Comparison of ENCODE assay signal across 14 mouse cellular contexts in the genomic region with DNA sequence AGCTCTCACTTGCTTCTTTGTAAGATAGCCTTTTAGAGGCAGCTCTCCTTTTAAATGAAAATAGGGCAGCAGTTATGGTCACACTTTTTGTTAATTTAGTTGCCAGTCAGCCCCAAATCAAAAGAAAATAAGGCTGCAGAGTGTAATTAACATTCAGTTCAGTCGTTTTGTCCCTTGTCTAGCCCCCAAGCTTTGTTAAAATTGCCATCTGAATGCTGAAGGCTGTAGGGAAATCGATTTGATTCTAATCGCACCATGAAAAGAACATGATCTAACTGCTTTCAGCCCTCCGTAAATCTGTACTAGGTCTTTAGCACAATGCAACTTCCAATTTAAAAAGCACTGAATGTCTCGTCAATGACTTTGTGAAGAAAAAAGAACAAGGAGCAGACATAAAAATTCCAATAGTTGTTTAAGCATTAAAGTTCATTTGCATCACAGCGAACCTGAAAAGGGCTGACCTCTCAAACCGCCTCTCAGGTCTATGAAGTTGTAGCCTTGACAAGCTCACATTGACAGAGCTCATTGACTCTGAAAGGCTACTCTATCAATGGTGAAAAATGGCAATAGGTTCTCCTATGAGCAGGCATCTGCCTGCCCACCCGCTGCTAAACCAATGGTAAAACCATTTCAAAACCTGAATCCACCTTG. TPM values are rescaled to one million over a fixed set of nuclear protein-coding genes. Genes with fewer than 3 reads are reported as not detected.
DNase-seq lines count a peak whose midpoint lies in the region; ATAC-seq and TF ChIP-seq lines count a peak whose summit lies in the region.
"Had no signal": no experiment of that assay in that cellular context is flagged by ENCODE, and none has a peak within 500 bp of the region (broad histone marks: within the 10 kb centered on the region; RNA-seq: fewer than 3 reads in every experiment).

No protein-coding gene starts in this region.

- no peak for TF ChIP-seq CTCF in layer of hippocampus, adult 2 months (conservative IDR thresholded peaks at IDR 0.05)

- DNase-seq in layer of hippocampus, adult 2 months (ENCODE audit: low spot score in 2 of 2), result peak in 1 of 2 experiments; percentile 10
- DNase-seq in layer of hippocampus, postnatal 36 days, result no peak
- no peak for DNase-seq in urinary bladder, adult 2 months (ENCODE audit: low spot score)
- DNase-seq in thymus, postnatal 10 days (ENCODE audit: low spot score in 2 of 2), result no peak
- DNase-seq: cerebellum, adult 8-10 months; heart, adult 18-20 months; kidney, adult 18-20 months had no signal

- peaks cover 20% of the 10 kb centered on the region for H3K27me3 ChIP-seq in forebrain, embryonic 13.5 days
- no peaks in the 10 kb centered on the region for H3K27me3 ChIP-seq in hindbrain, embryonic 16.5 days (replicated peaks; ENCODE audit: control insufficient read depth, insufficient read depth, low read length)
- peaks cover 16% of the 10 kb centered on the region for H3K27me3 ChIP-seq in neural tube, embryonic 13.5 days
- H3K27me3 ChIP-seq: embryonic facial prominence, embryonic 15.5 days had no signal

- peaks cover 33% of the 10 kb centered on the region for H3K4me1 ChIP-seq in forebrain, embryonic 13.5 days
- H3K4me1 ChIP-seq in hindbrain, embryonic 16.5 days (ENCODE audit: control insufficient read depth, insufficient read depth, low read depth, low read length), result peaks cover 3% of the 10 kb centered on the region; the same call in 1 of the 2 replicates
- peaks cover 24% of the 10 kb centered on the region for H3K4me1 ChIP-seq in neural tube, embryonic 13.5 days (replicated peaks)
- H3K4me1 ChIP-seq: embryonic facial prominence, embryonic 15.5 days had no signal

- H3K4me2 ChIP-seq in forebrain, embryonic 13.5 days, result peak overlapping the region; percentile 34
- 0 out of 2 replicates have a peak overlapping the region, but pooled peaks have one; percentile 19 for H3K4me2 ChIP-seq in hindbrain, embryonic 16.5 days (ENCODE audit: low read length)
- H3K4me2 ChIP-seq in neural tube, embryonic 13.5 days, result peak overlapping the region; percentile 20
- H3K4me2 ChIP-seq: embryonic facial prominence, embryonic 15.5 days had no signal

- H3K4me3 ChIP-seq in layer of hippocampus, adult 2 months, result no peak overlapping the region; the same call in 1 of the 2 replicates
- no peak overlapping the region for H3K4me3 ChIP-seq in forebrain, embryonic 13.5 days
- no peak overlapping the region for H3K4me3 ChIP-seq in hindbrain, embryonic 16.5 days (ENCODE audit: low read length)
- H3K4me3 ChIP-seq in neural tube, embryonic 13.5 days, result no peak overlapping the region
- H3K4me3 ChIP-seq: embryonic facial prominence, embryonic 15.5 days had no signal

- H3K9me3 ChIP-seq in forebrain, embryonic 13.5 days (replicated peaks), result peaks cover 4% of the 10 kb centered on the region; the same call in 1 of the 2 replicates
- no peaks in the 10 kb centered on the region for H3K9me3 ChIP-seq in hindbrain, embryonic 16.5 days (ENCODE audit: control insufficient read depth, low read length)
- H3K9me3 ChIP-seq in neural tube, embryonic 13.5 days, result no peaks in the 10 kb centered on the region
- H3K9me3 ChIP-seq: embryonic facial prominence, embryonic 15.5 days had no signal

- 3% methylated on average over 8 of the region's 8 CpGs for WGBS in forebrain, embryonic 13.5 days
- WGBS in hindbrain, embryonic 16.5 days, result 20% methylated on average over 8 of the region's 8 CpGs
- 8% methylated on average over 8 of the region's 8 CpGs for WGBS in neural tube, embryonic 13.5 days

- peak overlapping the region; percentile 81 for H3K27ac ChIP-seq in layer of hippocampus, adult 2 months
- peak overlapping the region; percentile 31 for H3K27ac ChIP-seq in forebrain, embryonic 13.5 days
- peak overlapping the region; percentile 48 for H3K27ac ChIP-seq in hindbrain, embryonic 16.5 days (ENCODE audit: low read depth, low read length)
- H3K27ac ChIP-seq in neural tube, embryonic 13.5 days (replicated peaks), result 0 out of 2 replicates have a peak overlapping the region, but pooled peaks have one; percentile 5
- H3K27ac ChIP-seq: embryonic facial prominence, embryonic 15.5 days; liver, embryonic 14.5 days had no signal

- H3K9ac ChIP-seq in forebrain, embryonic 13.5 days, result no peak overlapping the region
- no peak overlapping the region for H3K9ac ChIP-seq in hindbrain, embryonic 16.5 days (ENCODE audit: low read depth, low read length)
- no peak overlapping the region for H3K9ac ChIP-seq in neural tube, embryonic 13.5 days
- H3K9ac ChIP-seq: embryonic facial prominence, embryonic 15.5 days; liver, embryonic 14.5 days had no signal

- peak; percentile 75 for ATAC-seq in forebrain, embryonic 13.5 days
- no peak for ATAC-seq in hindbrain, embryonic 16.5 days
- peak; percentile 47; the same call in 1 of the 2 replicates for ATAC-seq in neural tube, embryonic 13.5 days (ENCODE audit: low read depth)
- no peak for ATAC-seq in CD4-positive, CD25-positive, alpha-beta regulatory T cell, adult 4 months
- ATAC-seq: activated CD4-positive, CD25-positive, alpha-beta regulatory T cell, adult 4 months had no signal

- peaks cover 8% of the 10 kb centered on the region for H3K36me3 ChIP-seq in forebrain, embryonic 13.5 days (ENCODE audit: poor library complexity, severe bottlenecking)
- peaks cover 5% of the 10 kb centered on the region; the same call in 1 of the 2 replicates for H3K36me3 ChIP-seq in hindbrain, embryonic 16.5 days (ENCODE audit: control insufficient read depth, insufficient read depth, low read length)
- H3K36me3 ChIP-seq in neural tube, embryonic 13.5 days, result peaks cover 8% of the 10 kb centered on the region

RNA-seq across cellular contexts. Expression of a gene that starts 31.7 kb away (rescaled TPM):
- total RNA-seq in layer of hippocampus, adult 2 months (2021), result 10 to 100 TPM; 18.7 to 19.4 TPM
- total RNA-seq in layer of hippocampus, postnatal 36 days (2021), result 10 to 100 TPM; 19.3 to 19.5 TPM
- polyA plus RNA-seq in forebrain, embryonic 13.5 days (2015; fragmentation: Nextera tagmentation; extraction: Ambion mirVana), result 30.9 and 37.7 TPM in 2 replicates
- 24.0 and 26.5 TPM in 2 replicates for polyA plus RNA-seq in hindbrain, embryonic 16.5 days (2015; fragmentation: Nextera tagmentation; extraction: Ambion mirVana)
- polyA plus RNA-seq in neural tube, embryonic 13.5 days (2015; fragmentation: Nextera tagmentation; extraction: Ambion mirVana), result 32.0 and 42.5 TPM in 2 replicates
- polyA plus RNA-seq in urinary bladder, adult 2 months (2012; rRNA removed), result 29.9 and 33.8 TPM in 2 replicates
- 1 to 10 TPM; 7.2 to 9.1 TPM for polyA plus RNA-seq in CD4-positive, CD25-positive, alpha-beta regulatory T cell, adult 4 months (2017; shearing (Covaris generic))

Comparison
In these comparisons a context has a peak if more than half of its experiments do, and no peak if none do; other contexts are left out.
1. H3K27ac ChIP-seq: peak in every context shown above with its lines; median percentile 81 in layer of hippocampus, adult 2 months; 48 in hindbrain, embryonic 16.5 days; 31 in forebrain, embryonic 13.5 days; 5 in neural tube, embryonic 13.5 days.
2. ATAC-seq: peak in forebrain, embryonic 13.5 days (single experiment) and neural tube, embryonic 13.5 days (single experiment); none in hindbrain, embryonic 16.5 days (single experiment) and CD4-positive, CD25-positive, alpha-beta regulatory T cell, adult 4 months (single experiment).
3. Peak in every context shown above with its lines, with median percentiles within 50 percentile points of each other: H3K4me2 ChIP-seq.